Mouse (Mus musculus): ENCODE measurements at regions not wholly inside any gene's neighbourhood (a gene's known extent, or its start where the extent isn't known, plus 50 kb on each side); places are given as distances from the start of the nearest gene placed in this dataset.

DNA sequence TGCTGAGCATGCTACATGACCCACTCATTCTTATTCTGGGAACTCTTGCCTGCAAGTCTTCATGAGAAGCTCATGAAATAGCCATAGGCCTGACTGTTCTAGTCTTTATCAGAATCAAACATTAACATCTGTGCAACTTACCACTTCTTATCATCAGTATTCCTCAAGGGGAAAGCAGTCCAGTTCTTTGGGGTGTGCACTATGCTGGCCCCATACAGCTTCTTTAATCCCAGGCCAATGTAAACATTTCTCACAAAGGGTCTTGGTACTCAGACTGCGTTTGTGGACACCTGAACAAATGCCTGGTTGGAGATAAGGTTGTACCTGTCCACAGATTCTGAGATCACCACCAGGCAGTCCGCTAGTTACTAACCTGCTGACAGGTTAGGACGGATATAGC lies 51.3 kb downstream of the 3110018I06Rik start:
- Histone ChIP-seq H3K27ac (replicated peaks; ENCODE audit: low read depth, low read length) (no peak overlapping the region), H3K9ac (ENCODE audit: low read length) (no peak overlapping the region), H3K4me3 (ENCODE audit: low read depth, low read length) (no peak overlapping the region), H3K27me3 (ENCODE audit: control insufficient read depth, insufficient read depth, low read length) (no peaks in the 10 kb centered on the region), H3K4me1 (ENCODE audit: control insufficient read depth, insufficient read depth, low read length) (no peaks in the 10 kb centered on the region), H3K9me3 (ENCODE audit: control insufficient read depth, low read length) (no peaks in the 10 kb centered on the region), H3K4me2 (ENCODE audit: low read depth, severe bottlenecking) (no peak overlapping the region), H3K36me3 (ENCODE audit: control insufficient read depth, insufficient read depth, low read length) (no peaks in the 10 kb centered on the region)
- DNase-seq (ENCODE audit: low spot score) (no peak), ATAC-seq (ENCODE audit: insufficient number of reproducible peaks, low FRiP score, low TSS enrichment, low read depth) (no peak)
- 85% methylated on average over 3 of the region's 3 CpGs for WGBS

DNA sequence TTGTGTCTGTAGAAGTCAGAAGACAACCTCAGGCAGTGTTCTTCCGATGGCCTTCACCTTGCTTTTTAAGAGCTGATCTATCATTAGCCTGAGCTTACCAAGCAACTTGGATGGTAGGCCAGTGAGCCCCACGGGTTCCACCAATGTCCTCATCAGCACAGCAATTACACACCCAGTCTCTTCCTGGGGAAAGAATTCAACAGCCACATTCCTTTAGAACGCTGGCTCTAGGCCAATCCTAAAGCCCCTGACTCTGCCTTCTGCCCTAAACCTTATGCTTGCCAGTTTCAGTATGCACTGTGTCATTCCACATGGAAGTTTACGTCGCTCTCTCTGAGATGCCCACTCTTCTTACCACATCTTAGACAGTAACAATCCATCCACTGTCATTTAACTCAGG lies 52.8 kb downstream of the 3110018I06Rik start:
- Histone ChIP-seq H3K4me2 (ENCODE audit: low read depth, severe bottlenecking) (no peak overlapping the region), H3K27me3 (ENCODE audit: control insufficient read depth, insufficient read depth, low read length) (no peaks in the 10 kb centered on the region), H3K9me3 (ENCODE audit: control insufficient read depth, low read length) (no peaks in the 10 kb centered on the region), H3K36me3 (ENCODE audit: control insufficient read depth, insufficient read depth, low read length) (no peaks in the 10 kb centered on the region), H3K27ac (replicated peaks; ENCODE audit: low read depth, low read length) (no peak overlapping the region), H3K4me3 (ENCODE audit: low read depth, low read length) (no peak overlapping the region), H3K4me1 (ENCODE audit: control insufficient read depth, insufficient read depth, low read length) (no peaks in the 10 kb centered on the region), H3K9ac (ENCODE audit: low read length) (no peak overlapping the region)
- no peak for ATAC-seq (ENCODE audit: insufficient number of reproducible peaks, low FRiP score, low TSS enrichment, low read depth)
- DNase-seq (ENCODE audit: low spot score): no peak
- WGBS: 74% methylated on average over 5 of the region's 5 CpGs

DNA sequence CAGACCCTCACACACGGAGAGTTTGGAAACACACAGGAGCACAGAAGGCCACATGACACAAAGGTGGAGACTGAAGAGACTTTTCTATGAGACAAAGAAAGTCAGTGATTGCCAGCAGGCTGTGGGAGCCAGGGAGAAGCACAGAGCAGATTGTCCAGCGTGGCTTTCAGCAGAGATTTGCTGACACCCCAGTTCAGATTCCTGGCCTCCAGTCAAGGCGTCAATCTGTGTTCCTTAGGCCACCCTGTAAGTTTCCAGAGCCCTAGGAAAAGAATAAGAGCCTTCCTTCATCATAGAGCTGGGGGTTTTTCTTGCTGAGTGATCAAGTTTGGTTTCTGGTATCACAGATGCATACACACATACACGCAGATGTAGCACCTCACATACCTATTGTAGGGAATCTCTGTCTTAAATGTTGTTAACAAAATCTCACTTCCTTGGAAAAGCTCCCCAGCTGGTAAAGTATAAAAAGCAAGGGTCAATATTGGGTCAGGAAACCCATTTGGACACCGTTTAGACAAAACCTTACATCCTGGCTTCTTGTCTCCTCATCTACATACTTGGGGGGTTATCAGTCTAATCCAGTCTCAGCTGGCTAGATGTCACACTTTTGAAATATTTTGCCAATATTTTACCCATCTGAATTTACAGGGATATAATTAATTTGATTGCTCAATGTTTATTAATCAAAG lies 58.9 kb downstream of the 3110018I06Rik start:
- DNase-seq (ENCODE audit: low spot score) (no peak), ATAC-seq (ENCODE audit: insufficient number of reproducible peaks, low FRiP score, low TSS enrichment, low read depth) (no peak)
- Histone ChIP-seq H3K27me3 (ENCODE audit: control insufficient read depth, insufficient read depth, low read length) (no peaks in the 10 kb centered on the region), H3K9me3 (ENCODE audit: control insufficient read depth, low read length) (no peaks in the 10 kb centered on the region), H3K4me3 (ENCODE audit: low read depth, low read length) (no peak overlapping the region), H3K4me2 (ENCODE audit: low read depth, severe bottlenecking) (no peak overlapping the region), H3K4me1 (ENCODE audit: control insufficient read depth, insufficient read depth, low read length) (no peaks in the 10 kb centered on the region), H3K27ac (replicated peaks; ENCODE audit: low read depth, low read length) (no peak overlapping the region), H3K36me3 (ENCODE audit: control insufficient read depth, insufficient read depth, low read length) (no peaks in the 10 kb centered on the region), H3K9ac (ENCODE audit: low read length) (no peak overlapping the region)
- WGBS: 74% methylated on average over 5 of the region's 5 CpGs

DNA sequence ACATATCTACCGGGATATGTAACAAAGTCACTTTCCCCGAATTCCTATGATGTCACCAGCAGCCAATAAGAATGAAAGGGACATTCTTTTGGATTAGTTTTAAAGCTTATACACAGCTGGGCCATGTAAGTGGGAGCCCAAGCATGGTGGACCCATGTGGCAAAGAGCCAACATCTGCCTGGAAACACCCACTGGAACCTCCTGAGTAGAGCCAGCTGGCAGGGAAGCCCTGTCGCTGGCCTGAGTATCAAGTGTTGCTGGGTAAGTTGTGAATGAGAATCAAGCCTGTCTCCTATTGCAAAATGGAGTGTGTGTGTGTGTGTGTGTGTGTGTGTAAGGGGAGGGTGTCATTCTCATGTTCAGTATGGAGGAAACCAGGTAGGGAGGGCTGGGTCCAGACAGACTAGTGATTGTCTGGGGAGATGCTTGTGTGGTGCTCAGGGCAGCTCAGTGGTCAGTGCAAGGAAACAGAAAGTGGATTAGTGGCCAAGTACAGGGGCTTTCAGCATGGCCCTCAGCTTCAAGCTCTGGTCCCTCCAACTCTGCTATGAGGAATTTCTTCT lies 59.5 kb downstream of the 3110018I06Rik start:
- H3K36me3 ChIP-seq (ENCODE audit: control insufficient read depth, insufficient read depth, low read length): no peaks in the 10 kb centered on the region
- ATAC-seq (ENCODE audit: insufficient number of reproducible peaks, low FRiP score, low TSS enrichment, low read depth) (peak; percentile 44; the same call in 1 of the 2 replicates), DNase-seq (ENCODE audit: low spot score) (no peak)

DNA sequence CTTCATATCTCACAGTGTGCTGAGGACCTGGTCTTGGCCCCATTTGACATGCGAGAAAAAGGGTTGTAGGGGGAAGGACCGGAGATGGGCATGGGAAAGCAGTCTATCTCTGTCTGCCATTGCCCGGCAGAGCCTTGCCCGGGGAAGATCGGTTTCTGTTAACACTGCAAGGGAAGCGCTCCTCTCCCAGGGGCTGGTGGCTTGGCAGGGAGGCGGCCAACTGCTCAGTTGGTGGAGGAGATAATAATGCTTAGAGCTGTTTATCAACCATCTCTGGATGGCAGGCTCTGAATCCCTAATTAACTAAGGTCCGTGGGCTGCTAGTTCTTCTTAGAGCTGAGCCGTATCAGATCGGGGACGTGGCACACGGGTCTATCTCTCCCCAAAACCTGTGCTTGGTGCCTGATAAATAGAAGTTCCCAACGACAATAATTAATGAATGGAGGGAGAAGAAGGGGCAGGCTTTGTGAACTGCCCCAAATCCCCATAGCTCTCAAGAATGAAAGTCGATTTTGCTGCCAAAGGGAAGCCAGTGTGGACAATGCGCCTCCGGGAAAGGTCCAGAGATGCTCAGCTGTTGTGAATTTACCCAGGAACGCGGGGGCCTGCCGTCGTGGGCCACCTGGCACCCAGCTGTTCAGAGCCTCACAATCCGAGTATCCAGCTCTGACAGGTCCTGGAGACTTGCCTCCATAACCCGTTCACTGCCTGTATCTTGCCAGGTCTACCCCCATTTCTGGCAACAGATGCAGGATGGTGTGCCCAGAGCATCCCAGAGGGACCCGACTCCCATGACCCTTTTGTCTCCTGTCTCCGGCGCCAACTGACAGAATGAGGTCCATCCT lies 61.2 kb downstream of the 3110018I06Rik start:
- H3K27me3 ChIP-seq (ENCODE audit: control insufficient read depth, insufficient read depth, low read length): no peaks in the 10 kb centered on the region
- H3K4me2 ChIP-seq (ENCODE audit: low read depth, severe bottlenecking): no peak overlapping the region
- no peak for ATAC-seq (ENCODE audit: insufficient number of reproducible peaks, low FRiP score, low TSS enrichment, low read depth)
- no peaks in the 10 kb centered on the region for H3K4me1 ChIP-seq (ENCODE audit: control insufficient read depth, insufficient read depth, low read length)
- no peaks in the 10 kb centered on the region for H3K9me3 ChIP-seq (ENCODE audit: control insufficient read depth, low read length)
- H3K9ac ChIP-seq (ENCODE audit: low read length): no peak overlapping the region
- H3K36me3 ChIP-seq (ENCODE audit: control insufficient read depth, insufficient read depth, low read length): no peaks in the 10 kb centered on the region
- WGBS: 78% methylated on average over 25 of the region's 25 CpGs
- DNase-seq (ENCODE audit: low spot score): peak; percentile 50
- H3K4me3 ChIP-seq (ENCODE audit: low read depth, low read length): no peak overlapping the region
- H3K27ac ChIP-seq (replicated peaks; ENCODE audit: low read depth, low read length): no peak overlapping the region

More for the DNA sequence above, 59.5 kb downstream of the 3110018I06Rik start:
- H3K27me3 ChIP-seq (ENCODE audit: control insufficient read depth, insufficient read depth, low read length): no peaks in the 10 kb centered on the region
- no peak overlapping the region for H3K4me2 ChIP-seq (ENCODE audit: low read depth, severe bottlenecking)
- H3K4me3 ChIP-seq (ENCODE audit: low read depth, low read length): no peak overlapping the region
- no peak overlapping the region for H3K27ac ChIP-seq (replicated peaks; ENCODE audit: low read depth, low read length)
- no peak overlapping the region for H3K9ac ChIP-seq (ENCODE audit: low read length)
- no peaks in the 10 kb centered on the region for H3K9me3 ChIP-seq (ENCODE audit: control insufficient read depth, low read length)
- WGBS: 87% methylated on average over 3 of the region's 3 CpGs
- H3K4me1 ChIP-seq (ENCODE audit: control insufficient read depth, insufficient read depth, low read length): no peaks in the 10 kb centered on the region

DNA sequence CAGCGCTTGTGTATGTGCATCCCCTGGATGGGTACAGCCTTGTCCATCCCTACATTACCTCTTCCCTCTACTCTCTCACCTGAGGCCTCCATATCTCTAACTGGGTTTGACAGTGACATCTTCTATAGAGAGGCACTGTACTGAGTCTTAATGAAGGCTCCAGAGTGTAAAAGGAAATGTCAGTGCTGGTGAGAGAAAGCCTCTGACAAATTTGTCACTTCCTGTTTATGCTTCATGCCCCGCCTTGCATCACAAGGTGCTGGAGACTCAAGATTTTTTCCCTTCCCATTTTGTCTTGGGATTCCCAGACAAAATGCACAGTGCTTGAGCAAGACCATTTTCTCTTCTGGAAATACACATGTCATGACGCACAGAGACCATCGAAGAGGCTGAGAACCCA lies 70.8 kb downstream of the 3110018I06Rik start:
- Histone ChIP-seq H3K9ac (ENCODE audit: low read length) (no peak overlapping the region), H3K4me2 (ENCODE audit: low read depth, severe bottlenecking) (no peak overlapping the region), H3K4me3 (ENCODE audit: low read depth, low read length) (no peak overlapping the region), H3K4me1 (ENCODE audit: control insufficient read depth, insufficient read depth, low read length) (no peaks in the 10 kb centered on the region), H3K36me3 (ENCODE audit: control insufficient read depth, insufficient read depth, low read length) (no peaks in the 10 kb centered on the region), H3K9me3 (ENCODE audit: control insufficient read depth, low read length) (no peaks in the 10 kb centered on the region), H3K27ac (replicated peaks; ENCODE audit: low read depth, low read length) (no peak overlapping the region), H3K27me3 (ENCODE audit: control insufficient read depth, insufficient read depth, low read length) (no peaks in the 10 kb centered on the region)
- ATAC-seq (ENCODE audit: insufficient number of reproducible peaks, low FRiP score, low TSS enrichment, low read depth) (no peak), DNase-seq (ENCODE audit: low spot score) (no peak)
- WGBS: 87% methylated on average over 4 of the region's 4 CpGs

DNA sequence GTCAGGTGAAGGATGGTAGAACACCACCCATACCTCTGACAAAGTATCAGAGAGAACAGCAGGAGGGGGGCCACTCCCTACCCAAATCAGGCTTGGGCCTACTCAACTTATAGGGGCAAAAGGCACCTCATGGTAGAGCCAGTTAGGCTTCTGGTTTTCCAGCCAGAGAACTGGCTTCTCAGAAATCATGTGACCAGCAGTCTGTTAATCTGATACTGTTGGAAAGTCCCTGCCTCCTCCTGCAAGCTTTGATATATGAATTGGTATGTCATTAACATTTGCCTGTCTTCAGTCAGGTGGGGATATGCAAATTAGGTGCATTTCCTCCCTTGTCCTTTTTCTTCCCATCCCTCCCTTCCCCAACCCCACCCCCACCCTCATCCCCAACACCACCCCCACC lies 71.7 kb downstream of the 3110018I06Rik start:
- no peak overlapping the region for H3K4me3 ChIP-seq (ENCODE audit: low read depth, low read length)
- H3K36me3 ChIP-seq (ENCODE audit: control insufficient read depth, insufficient read depth, low read length): no peaks in the 10 kb centered on the region
- H3K27ac ChIP-seq (replicated peaks; ENCODE audit: low read depth, low read length): no peak overlapping the region
- H3K9me3 ChIP-seq (ENCODE audit: control insufficient read depth, low read length): no peaks in the 10 kb centered on the region
- ATAC-seq (ENCODE audit: insufficient number of reproducible peaks, low FRiP score, low TSS enrichment, low read depth) (no peak), DNase-seq (ENCODE audit: low spot score) (no peak)
- no peaks in the 10 kb centered on the region for H3K4me1 ChIP-seq (ENCODE audit: control insufficient read depth, insufficient read depth, low read length)
- H3K27me3 ChIP-seq (ENCODE audit: control insufficient read depth, insufficient read depth, low read length): no peaks in the 10 kb centered on the region
- H3K9ac ChIP-seq (ENCODE audit: low read length): no peak overlapping the region
- no peak overlapping the region for H3K4me2 ChIP-seq (ENCODE audit: low read depth, severe bottlenecking)

DNA sequence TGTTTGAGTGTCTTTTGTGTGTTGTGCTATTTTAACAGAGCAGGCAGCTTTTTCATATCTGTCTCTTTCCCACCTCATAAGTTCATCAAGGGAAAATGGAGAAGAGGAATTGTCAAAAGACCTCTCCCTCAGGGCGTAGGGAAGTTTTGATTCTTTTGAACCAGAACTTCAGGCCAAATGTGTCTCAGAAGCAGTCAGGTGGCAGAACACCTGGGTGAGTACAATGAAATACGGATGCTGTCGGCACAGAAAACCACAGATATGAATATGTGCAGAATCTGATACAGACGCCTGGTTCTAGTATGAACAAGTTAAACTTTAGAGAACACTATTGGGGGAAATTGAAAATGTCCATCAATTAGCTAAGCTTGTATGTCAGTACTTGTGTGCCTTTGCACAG lies 84.2 kb downstream of the 3110018I06Rik start:
- Histone ChIP-seq H3K4me1 (ENCODE audit: control insufficient read depth, insufficient read depth, low read length) (no peaks in the 10 kb centered on the region), H3K9me3 (ENCODE audit: control insufficient read depth, low read length) (no peaks in the 10 kb centered on the region), H3K9ac (ENCODE audit: low read length) (no peak overlapping the region), H3K27me3 (ENCODE audit: control insufficient read depth, insufficient read depth, low read length) (no peaks in the 10 kb centered on the region), H3K36me3 (ENCODE audit: control insufficient read depth, insufficient read depth, low read length) (no peaks in the 10 kb centered on the region), H3K4me2 (ENCODE audit: low read depth, severe bottlenecking) (no peak overlapping the region), H3K4me3 (ENCODE audit: low read depth, low read length) (no peak overlapping the region), H3K27ac (replicated peaks; ENCODE audit: low read depth, low read length) (no peak overlapping the region)
- no peak for ATAC-seq (ENCODE audit: insufficient number of reproducible peaks, low FRiP score, low TSS enrichment, low read depth)
- 85% methylated on average over 4 of the region's 4 CpGs for WGBS
- DNase-seq (ENCODE audit: low spot score): no peak

All from limb, embryonic 11.5 days (tissue).